Mouse (Mus musculus): ENCODE data around the gene Icam4. TPM values are rescaled to one million over a fixed set of nuclear protein-coding genes. Genes with fewer than 3 reads are reported as not detected.

Icam4 gene
- polyA plus RNA-seq, 1 experiment from 2014 or later: 1.0 TPM

DNA sequence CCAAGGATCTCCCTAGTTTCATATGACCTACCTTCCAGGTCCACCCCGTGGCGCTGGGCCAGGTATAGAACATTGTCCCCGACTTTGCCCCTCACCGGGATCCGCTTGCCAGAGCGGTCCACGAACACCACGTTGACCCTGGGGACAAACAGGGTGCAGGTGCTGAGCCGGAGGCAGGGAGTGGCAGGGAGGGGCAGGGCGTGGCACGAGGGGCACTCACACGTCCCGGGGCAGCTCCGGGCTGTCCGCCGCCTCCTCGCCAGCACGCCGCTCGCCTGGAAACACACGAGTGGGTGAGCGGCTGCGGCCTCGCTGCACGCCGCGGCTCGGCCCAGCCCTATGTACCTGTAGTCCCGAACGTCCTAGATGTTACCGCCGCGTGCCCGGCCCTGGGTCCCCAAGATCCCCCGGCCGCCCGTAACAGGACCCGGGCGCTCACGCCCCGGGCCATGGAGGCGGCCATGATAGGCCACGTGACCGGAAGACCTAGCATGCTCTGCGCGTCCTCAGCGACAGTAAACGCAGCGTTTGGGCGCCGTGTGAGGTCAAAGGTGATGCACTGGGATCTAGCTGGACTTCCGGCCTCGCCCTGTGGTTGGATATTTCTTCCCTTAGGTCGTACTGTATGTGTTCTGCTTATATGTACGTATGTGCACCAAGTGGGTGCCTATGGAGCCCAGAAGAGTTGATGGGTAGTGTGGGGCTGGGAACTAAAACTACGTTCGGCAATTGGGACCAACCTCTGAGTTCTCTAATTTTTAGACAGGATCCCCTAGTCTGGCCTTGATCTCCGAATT is 44.1 kb downstream of the Icam4 start, which contains the start of the genes Gm49373 and Fdx1l:
Gene Gm49373 (minus strand): TSS at position 53 of the 797 bp plus-strand sequence.
Gene Fdx1l (minus strand): TSS at position 571 of the 797 bp plus-strand sequence.
- H3K9me3 ChIP-seq (replicated peaks): no peaks in the 10 kb centered on the region
- peak; percentile 91 for ATAC-seq (ENCODE audit: insufficient number of reproducible peaks, low FRiP score, low TSS enrichment, low read depth)
- H3K27ac ChIP-seq (replicated peaks): peak within 1 kb of the TSS; percentile 73
- no peaks in the 10 kb centered on the region for H3K27me3 ChIP-seq
- peak within 1 kb of the TSS; percentile 93 for H3K4me3 ChIP-seq (replicated peaks)
- 2% methylated on average over 58 of the region's 58 CpGs for WGBS
- peak within 1 kb of the TSS; percentile 80 for H3K9ac ChIP-seq
- peaks cover 15% of the 10 kb centered on the region for H3K4me1 ChIP-seq
- H3K36me3 ChIP-seq: peaks cover 45% of the 10 kb centered on the region
- peak within 1 kb of the TSS; percentile 85 for H3K4me2 ChIP-seq (replicated peaks)

DNA sequence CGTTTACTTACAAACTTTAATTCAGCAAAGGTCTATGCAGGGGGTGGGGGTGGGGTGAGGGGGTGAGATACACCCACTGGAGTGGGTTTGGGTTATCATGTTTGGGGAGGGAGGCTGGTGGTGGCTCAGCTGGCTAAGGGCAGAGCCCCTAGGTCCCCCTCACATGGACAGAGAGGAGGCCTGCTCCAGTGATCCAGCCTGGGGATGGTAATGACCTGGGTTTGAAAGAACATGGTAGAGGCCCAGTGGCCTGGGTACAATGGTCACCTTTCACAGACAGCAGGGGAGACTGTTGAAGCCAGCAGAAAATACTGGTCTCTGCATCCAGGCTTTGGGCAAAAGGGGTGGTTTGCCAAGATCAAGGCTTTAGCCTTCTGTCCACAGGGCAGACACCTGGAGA is 45.0 kb downstream of the Icam4 start:
- 77% methylated on average over 1 of the region's 1 CpGs for WGBS
- H3K27ac ChIP-seq (replicated peaks): no peak overlapping the region

DNA sequence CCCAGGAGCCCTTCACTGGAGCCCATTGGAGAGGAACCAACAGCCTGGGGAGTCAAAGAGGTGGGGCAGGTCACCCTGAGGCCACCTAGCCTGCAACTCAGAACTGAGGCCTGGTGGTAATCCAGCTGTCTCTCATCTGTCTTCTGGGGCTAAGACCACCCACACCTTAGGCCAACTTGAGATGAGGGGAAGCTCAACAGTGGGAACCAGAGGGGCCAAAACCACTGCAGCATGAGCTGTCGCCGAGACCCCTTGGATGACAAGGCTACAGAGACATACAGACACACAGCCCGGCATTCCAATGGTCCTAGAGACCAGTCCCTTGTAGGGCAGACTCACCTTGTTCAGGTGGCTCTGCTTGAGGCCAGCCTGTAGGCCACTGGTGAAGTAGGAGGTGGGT is 46.5 kb downstream of the Icam4 start:
- H3K27me3 ChIP-seq: no peaks in the 10 kb centered on the region
- peaks cover 15% of the 10 kb centered on the region for H3K4me1 ChIP-seq
- no peak overlapping the region for H3K4me2 ChIP-seq (replicated peaks)

More for the DNA sequence above, 45.0 kb downstream of the Icam4 start:
- ATAC-seq (ENCODE audit: insufficient number of reproducible peaks, low FRiP score, low TSS enrichment, low read depth): no peak
- Histone ChIP-seq H3K4me2 (replicated peaks) (peak overlapping the region; percentile 85; the same call in 1 of the 2 replicates), H3K27me3 (no peaks in the 10 kb centered on the region), H3K9me3 (replicated peaks) (no peaks in the 10 kb centered on the region), H3K36me3 (peaks cover 54% of the 10 kb centered on the region), H3K9ac (no peak overlapping the region), H3K4me1 (peaks cover 15% of the 10 kb centered on the region), H3K4me3 (replicated peaks) (no peak overlapping the region)

More for the DNA sequence above, 46.5 kb downstream of the Icam4 start:
- Histone ChIP-seq H3K9ac (no peak overlapping the region), H3K4me3 (replicated peaks) (no peak overlapping the region), H3K9me3 (replicated peaks) (no peaks in the 10 kb centered on the region), H3K27ac (replicated peaks) (no peak overlapping the region), H3K36me3 (peaks cover 64% of the 10 kb centered on the region)
- no peak for ATAC-seq (ENCODE audit: insufficient number of reproducible peaks, low FRiP score, low TSS enrichment, low read depth)
- WGBS: 89% methylated on average over 3 of the region's 3 CpGs

MicroRNAs within 50 kb of the gene (microRNA counts, 519-probe panel; counts per million panel counts)
- microRNA mmu-miR-1900: 2,758 counts per million, percentile 65 among the panel's probes with 10 or more counts

Small RNA genes lying within 50 kb of the gene (microRNA-seq; reads per million reads assigned to microRNA genes)
- gene Mir1900 (ENCODE audit: borderline number of aligned reads): not detected
- 1.2 reads per million for gene Mir7082 (ENCODE audit: borderline number of aligned reads)

Other genes with a start within 250 kb of the Icam4 start
- gene Col5a3, start 214.3 kb upstream of the Icam4 start, polyA plus RNA-seq (2015; fragmentation: Nextera tagmentation; extraction: Ambion mirVana): 5.9 and 6.8 TPM in 2 replicates
- gene Rdh8, start 210.9 kb upstream of the Icam4 start, polyA plus RNA-seq (2015; fragmentation: Nextera tagmentation; extraction: Ambion mirVana): not detected in 2 replicates
- gene A230050P20Rik, start 160.7 kb upstream of the Icam4 start, polyA plus RNA-seq (2015; fragmentation: Nextera tagmentation; extraction: Ambion mirVana): 16.5 and 18.4 TPM in 2 replicates
- gene Angptl6, start 149.6 kb upstream of the Icam4 start, polyA plus RNA-seq (2015; fragmentation: Nextera tagmentation; extraction: Ambion mirVana): 5.0 and 5.4 TPM in 2 replicates
- gene Ppan, start 141.2 kb upstream of the Icam4 start, polyA plus RNA-seq (2015; fragmentation: Nextera tagmentation; extraction: Ambion mirVana): 83.2 and 89.9 TPM in 2 replicates
- 305 and 312 TPM in 2 replicates for gene Eif3g, start 130.8 kb upstream of the Icam4 start, polyA plus RNA-seq (2015; fragmentation: Nextera tagmentation; extraction: Ambion mirVana)
- 77.2 and 78.4 TPM in 2 replicates for gene Dnmt1, start 69.5 kb upstream of the Icam4 start, polyA plus RNA-seq (2015; fragmentation: Nextera tagmentation; extraction: Ambion mirVana)
- 61.8 and 68.5 TPM in 2 replicates for gene S1pr2, start 52.6 kb upstream of the Icam4 start, polyA plus RNA-seq (2015; fragmentation: Nextera tagmentation; extraction: Ambion mirVana)
- gene Mrpl4, start 26.6 kb upstream of the Icam4 start, polyA plus RNA-seq (2015; fragmentation: Nextera tagmentation; extraction: Ambion mirVana): 122 and 126 TPM in 2 replicates
- gene Icam1, start 13.4 kb upstream of the Icam4 start, polyA plus RNA-seq (2015; fragmentation: Nextera tagmentation; extraction: Ambion mirVana): 20.7 and 21.7 TPM in 2 replicates
- gene Icam5, start 2.7 kb downstream of the Icam4 start, polyA plus RNA-seq (2015; fragmentation: Nextera tagmentation; extraction: Ambion mirVana): 0.20 TPM in 2 replicates
- gene Zglp1, start 37.7 kb downstream of the Icam4 start, polyA plus RNA-seq (2015; fragmentation: Nextera tagmentation; extraction: Ambion mirVana): 0.39 and 1.5 TPM in 2 replicates
- 0.72 and 1.0 TPM in 2 replicates for gene Gm49373, start 43.7 kb downstream of the Icam4 start, polyA plus RNA-seq (2015; fragmentation: Nextera tagmentation; extraction: Ambion mirVana)
- 61.0 and 65.4 TPM in 2 replicates for gene Fdx1l, start 44.2 kb downstream of the Icam4 start, polyA plus RNA-seq (2015; fragmentation: Nextera tagmentation; extraction: Ambion mirVana)
- 1.6 and 2.9 TPM in 2 replicates for gene Gm38431, start 62.6 kb downstream of the Icam4 start, polyA plus RNA-seq (2015; fragmentation: Nextera tagmentation; extraction: Ambion mirVana)
- 55.4 and 65.8 TPM in 2 replicates for gene Raver1, start 62.6 kb downstream of the Icam4 start, polyA plus RNA-seq (2015; fragmentation: Nextera tagmentation; extraction: Ambion mirVana)
- gene Tyk2, start 101.9 kb downstream of the Icam4 start, polyA plus RNA-seq (2015; fragmentation: Nextera tagmentation; extraction: Ambion mirVana): 13.9 and 16.0 TPM in 2 replicates
- 296 and 300 TPM in 2 replicates for gene Cdc37, start 120.6 kb downstream of the Icam4 start, polyA plus RNA-seq (2015; fragmentation: Nextera tagmentation; extraction: Ambion mirVana)
- 7.5 and 9.4 TPM in 2 replicates for gene Pde4a, start 136.3 kb downstream of the Icam4 start, polyA plus RNA-seq (2015; fragmentation: Nextera tagmentation; extraction: Ambion mirVana)
- gene Keap1, start 210.0 kb downstream of the Icam4 start, polyA plus RNA-seq (2015; fragmentation: Nextera tagmentation; extraction: Ambion mirVana): 73.2 and 76.4 TPM in 2 replicates
- 4.5 and 5.0 TPM in 2 replicates for gene S1pr5, start 219.1 kb downstream of the Icam4 start, polyA plus RNA-seq (2015; fragmentation: Nextera tagmentation; extraction: Ambion mirVana)
- gene Atg4d, start 235.9 kb downstream of the Icam4 start, polyA plus RNA-seq (2015; fragmentation: Nextera tagmentation; extraction: Ambion mirVana): 40.5 and 44.8 TPM in 2 replicates

Measured in embryonic facial prominence, embryonic 15.5 days (tissue).